Mouse (Mus musculus): ENCODE measurements around the gene Icam2. TPM values are rescaled to one million over a fixed set of nuclear protein-coding genes. Genes with fewer than 3 reads are reported as not detected.

Gene Icam2
- polyA plus RNA-seq, 1 experiment: 41.4 TPM

DNA sequence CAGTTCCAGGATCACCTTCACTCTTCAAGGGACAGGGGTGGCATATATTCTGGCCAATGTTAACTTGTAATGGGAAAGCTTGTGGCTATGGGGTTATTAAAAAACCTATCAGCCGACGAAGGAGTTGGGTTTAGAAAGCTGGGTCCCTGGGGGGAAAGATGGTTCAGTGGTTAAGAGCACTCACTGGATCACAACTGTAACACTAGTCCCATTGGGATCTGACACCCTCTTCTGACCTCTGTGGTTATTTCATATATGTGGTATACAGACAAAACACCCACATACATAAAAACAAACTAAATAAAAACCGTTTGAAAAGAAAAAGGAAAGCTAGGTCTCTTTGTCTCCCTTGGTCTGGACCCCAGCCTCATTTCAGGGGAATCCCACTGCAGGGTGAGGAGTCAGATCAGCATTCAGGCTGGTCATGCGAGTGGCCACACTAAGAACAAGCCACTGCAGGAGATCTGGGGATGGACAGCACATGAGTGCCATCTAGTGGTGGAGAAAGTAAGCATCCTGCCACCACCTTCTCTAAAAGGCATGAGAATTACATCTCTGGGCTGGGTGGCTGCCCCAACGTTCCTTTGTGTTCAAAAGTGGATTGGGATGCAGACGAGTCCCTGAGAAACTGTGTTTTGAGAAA lies 3.8 kb upstream of the Icam2 start:
- no peak for DNase-seq (ENCODE audit: low read depth)

DNA sequence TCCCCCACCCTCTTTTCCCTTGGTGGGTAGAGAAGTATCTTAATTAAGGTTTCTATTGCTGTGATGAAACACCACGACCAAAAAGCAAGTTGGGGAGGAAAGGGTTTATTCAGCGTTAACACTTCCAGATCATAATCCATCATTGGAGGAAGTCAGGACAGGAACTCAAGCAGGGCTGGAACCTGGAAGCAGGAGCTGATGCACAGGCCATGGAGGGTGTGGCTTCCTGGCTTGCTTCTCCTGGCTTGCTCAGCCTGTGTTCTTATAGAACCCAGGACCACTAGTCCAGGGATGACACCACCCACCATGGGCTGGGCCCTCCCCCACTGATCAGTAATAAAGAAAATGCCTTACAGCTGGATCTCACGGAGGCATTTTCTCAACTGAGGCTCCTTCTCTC lies 2.9 kb upstream of the Icam2 start:
- DNase-seq (ENCODE audit: low read depth): no peak

DNA sequence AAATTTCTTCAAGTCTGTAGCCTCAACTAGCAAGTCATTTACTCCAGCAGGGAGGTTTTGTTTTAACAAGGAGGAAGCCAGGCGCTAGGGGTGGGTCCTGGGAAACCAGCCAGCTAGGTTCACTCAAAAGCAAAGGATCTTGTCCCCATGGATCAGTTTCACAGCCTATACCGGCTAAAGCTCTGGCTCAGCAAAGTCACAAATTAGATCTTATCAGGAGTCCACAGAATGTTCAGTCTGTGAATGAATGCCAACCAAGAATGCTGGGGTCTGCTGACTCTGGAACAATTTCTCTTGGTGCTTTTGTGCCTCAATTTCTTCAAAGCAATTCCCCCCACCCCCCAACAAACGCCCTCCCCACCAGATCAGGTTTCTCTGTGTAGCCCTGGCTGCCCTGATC lies 1.7 kb upstream of the Icam2 start:
- no peak for DNase-seq (ENCODE audit: low read depth)

DNA sequence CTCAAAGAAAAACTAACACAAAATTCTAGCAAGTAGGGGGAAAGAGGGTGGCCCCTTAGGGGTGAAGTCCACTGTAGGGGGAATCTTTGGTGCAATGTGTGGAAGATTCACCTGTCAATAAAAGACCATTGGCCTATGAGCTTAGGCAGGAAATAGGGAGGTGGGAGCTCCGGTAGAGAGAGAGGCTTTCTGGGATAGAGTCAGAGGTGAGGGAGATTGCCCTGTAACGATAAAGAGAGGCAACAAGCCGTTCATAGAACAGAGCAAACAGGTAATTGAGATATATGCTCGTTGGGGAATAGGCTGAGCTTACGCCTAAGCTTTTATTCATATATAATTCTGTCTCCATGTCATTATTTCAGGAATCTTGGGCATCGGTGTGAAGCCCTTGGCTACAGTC lies 855 bp downstream of the Icam2 start:
- no peak for DNase-seq (ENCODE audit: low read depth)

DNA sequence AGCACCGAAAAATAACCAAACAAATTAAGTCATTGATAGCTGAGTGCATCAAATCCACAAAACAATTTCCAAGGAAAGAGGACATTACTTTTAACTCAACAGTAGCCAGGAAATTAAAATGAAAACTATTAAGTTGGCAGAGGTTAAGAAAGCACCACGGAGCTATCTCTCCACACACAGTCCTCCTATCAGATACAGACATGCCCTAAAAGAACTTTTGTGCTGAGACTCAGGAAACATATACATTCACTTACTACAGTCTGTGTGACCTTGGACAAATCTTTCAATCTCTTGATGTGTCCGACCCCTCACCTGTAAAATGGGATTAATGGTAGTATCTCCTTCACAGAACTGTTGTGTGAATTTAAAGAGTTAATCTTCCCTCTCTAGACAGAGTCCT lies 1.5 kb downstream of the Icam2 start:
- DNase-seq (ENCODE audit: low read depth): no peak

DNA sequence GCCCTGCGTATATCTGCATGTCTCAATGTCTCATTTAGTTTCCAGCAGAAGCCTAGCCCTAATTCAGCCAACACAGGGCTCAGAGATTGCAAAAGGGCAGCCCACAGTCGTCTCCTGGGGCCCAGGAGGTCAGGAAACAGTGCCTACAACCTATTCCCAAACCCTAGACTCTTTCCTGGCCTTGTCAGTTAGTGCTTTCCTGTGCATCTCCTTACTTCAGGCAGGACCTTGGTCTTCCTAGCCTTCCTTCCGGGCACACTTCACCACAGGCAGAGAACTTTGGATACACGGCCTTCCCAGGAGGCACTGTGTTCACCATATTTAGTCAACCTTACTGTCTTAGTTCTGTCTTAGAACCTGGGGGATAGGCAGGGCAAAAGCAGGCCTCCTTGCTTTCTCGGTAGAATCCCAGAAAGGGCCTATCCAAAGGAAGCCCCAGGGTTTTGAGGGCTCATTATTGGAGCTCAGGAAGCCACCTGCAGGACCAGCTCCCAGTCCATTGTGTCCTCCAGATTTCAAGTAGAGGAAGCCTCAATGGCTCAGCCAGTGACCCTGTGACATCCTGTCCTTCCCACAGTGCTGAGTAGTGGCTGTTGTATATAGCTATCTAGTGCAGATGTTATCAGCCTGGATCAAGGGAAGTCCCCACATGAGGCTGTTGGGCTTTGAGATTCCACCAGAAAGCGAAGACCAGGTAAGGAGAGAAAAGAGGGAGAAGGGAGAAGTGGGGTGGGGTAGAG lies 4.7 kb downstream of the Icam2 start:
- DNase-seq (ENCODE audit: low read depth): no peak

DNA sequence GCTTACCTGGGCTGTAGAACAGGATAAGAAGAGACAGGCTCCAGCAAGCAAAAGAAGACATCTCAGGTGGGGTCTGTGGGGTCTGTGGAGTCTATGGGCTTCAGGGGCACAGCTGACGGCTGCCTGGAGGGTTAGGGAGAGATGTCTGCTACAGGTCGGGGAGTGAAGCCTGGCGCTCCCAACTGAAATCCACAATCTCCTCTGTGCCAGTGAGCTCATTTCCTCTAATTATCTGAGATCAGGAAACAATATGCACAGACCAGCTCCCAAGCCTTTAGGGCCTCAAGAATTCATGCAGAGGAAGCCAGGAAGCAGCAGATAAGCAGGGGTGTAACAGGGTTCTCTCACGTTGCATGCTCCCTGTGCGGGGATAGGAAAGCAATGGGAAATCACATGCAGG lies 5.5 kb downstream of the Icam2 start:
- DNase-seq (ENCODE audit: low read depth): no peak

DNA sequence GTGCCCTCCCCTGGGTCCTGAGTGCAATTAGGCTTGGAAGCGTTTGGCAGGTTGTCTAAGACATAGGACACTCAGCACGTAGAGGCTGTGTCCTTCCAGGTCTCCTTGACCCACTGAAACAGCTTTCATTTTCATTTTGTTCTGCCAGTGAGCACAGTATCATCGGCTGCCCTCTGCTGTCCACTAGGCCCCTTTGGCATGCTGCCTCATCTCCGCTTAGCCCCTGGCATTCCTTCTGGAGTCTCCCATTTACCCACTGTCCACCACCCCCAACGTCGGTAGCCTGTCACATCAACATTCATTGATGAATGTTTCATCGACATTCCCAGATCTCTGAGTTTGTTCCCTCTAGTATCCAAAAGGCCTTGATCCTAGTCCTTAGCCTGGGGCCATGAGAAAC lies 6.0 kb downstream of the Icam2 start:
- DNase-seq (ENCODE audit: low read depth): no peak

DNA sequence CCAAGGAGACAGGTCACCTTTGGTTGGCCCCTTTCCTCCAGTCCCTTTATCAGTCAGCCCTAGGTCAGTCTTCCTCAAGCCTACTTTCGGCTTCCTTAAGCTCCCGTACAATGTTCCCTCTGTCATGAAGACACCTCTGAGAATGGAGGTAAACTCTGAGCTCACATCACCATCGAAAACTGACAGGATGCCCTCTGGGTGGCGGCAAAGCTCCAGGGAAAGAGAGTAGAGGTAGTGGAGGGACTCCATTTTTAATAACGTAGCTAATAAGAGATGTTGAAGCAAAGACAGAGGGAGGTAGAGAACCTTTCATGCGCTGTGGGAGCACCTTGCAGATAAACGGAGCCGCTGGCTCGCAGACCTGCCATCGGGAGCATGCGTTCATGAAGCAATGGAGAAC lies 6.9 kb downstream of the Icam2 start:
- DNase-seq (ENCODE audit: low read depth): no peak

DNA sequence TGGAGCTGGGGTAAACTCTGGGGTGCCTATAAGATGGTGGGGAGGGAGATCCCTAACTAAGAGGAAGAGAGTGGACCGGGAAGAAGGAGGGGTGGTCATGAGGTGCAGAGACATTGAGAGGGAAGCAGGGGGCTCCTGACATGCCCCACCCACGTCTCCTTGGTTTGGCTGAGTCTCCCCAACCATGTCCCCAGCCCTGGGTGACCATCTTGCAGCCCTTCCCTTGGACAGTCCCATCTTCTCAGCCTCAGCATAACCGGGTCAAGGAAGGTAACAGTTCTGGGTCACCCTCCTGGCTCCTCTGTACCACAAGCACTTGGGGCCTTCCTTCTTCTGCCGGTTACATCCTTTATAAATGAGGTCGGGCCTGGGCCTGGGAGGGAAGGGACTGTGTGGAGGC lies 12.9 kb downstream of the Icam2 start:
- no peak for DNase-seq (ENCODE audit: low read depth)

DNA sequence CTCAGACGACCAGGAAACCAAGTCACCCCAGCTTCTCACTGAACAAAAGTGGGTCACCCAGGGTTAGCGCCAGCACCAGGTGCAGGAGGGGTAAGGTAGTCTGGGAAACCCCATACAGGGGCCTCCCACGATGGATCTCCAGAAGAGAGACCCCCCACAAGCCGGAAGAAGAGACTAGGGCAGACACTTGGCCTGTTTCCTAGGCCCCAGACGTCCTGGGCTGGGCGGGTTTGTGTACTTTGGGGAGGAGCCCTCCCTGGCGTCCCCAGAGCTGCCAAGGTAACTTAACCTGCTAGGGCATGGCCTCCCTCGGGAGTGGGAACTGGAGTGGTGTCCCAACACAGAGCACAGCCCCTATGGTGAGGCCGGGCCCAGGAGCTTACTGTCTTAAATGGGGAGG lies 13.3 kb downstream of the Icam2 start:
- DNase-seq (ENCODE audit: low read depth): no peak

DNA sequence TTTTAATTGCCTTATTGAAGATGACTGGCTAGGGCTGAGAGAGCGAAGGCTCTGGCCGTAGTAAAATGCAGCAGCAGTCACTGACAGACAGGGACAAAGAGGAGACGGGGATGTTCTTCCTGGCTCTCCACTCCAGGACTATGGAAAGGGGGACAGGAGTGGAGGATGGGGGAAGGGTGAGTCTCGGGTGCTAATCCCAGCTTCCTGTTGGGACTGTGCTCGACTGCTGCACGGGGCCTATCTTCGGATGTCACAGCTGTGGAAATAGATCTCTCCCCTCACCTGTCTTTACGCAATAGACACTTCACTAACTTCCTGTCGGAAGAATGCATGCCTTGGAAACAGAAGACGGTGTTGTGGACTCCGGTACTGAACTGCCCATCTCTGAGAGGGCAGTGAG lies 13.9 kb downstream of the Icam2 start:
- no peak for DNase-seq (ENCODE audit: low read depth)

DNA sequence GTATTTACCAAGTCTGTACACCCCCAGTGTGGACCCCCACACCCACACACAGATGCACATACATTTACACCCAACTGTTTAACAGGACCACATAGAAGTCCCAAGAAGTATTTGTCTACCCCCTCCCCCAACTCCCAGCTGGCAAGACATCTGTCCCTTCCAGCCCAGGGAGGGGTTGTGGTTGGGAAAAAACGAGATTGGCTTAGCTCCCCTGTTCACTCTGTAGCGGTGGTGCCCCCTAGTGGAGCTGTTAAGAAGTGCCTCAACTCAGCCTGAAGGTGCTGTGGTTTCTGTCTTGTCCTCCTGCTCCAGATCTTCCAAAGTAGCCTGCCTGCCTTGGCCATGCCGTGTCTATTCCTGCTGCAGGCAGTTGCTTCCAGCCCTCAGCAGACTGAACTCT lies 21.6 kb downstream of the Icam2 start:
- DNase-seq (ENCODE audit: low read depth): no peak

DNA sequence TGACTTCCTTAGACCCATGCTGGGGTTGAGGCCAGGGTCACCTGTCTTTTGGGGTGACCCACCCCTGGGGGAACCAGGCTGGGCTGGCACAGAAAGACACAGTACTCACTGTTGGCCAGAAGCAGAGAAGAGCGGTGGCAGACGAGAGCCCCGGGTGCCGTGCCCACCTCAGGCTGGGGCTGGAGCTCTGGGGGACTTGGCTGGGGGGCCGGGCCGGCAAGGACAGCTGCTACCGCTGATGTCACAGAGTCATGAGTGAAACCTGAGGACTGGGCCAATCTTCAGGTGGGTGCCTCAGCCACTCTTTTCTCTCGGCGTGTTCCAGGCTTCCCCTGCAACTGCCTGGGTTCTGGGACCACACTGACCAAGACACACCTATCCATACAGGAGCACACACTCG lies 22.5 kb downstream of the Icam2 start, which contains the start of gene Prr29:
Gene Prr29 (plus strand): TSS at position 107 of the 400 bp plus-strand sequence.
- DNase-seq (ENCODE audit: low read depth): no peak

DNA sequence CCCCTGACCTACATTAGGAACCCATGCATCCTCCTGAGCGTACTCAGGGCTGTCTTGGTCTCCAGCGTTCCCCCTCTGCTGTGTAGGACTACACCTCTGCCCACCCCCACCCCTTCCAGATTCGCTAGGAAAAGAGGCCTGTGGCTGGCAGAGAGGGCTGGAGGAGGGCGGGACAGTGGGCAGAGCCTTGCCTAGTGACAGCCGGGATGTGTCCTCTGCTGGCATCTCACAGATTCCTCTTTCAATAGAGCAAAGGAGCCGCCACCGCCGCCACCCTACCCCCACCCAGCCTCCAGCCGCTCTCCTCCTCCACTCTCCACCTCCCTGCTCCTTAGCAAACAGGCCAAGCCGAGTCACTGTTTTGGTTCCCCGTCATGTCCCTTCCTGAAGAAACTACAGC lies 23.2 kb downstream of the Icam2 start:
- DNase-seq (ENCODE audit: low read depth): no peak

DNA sequence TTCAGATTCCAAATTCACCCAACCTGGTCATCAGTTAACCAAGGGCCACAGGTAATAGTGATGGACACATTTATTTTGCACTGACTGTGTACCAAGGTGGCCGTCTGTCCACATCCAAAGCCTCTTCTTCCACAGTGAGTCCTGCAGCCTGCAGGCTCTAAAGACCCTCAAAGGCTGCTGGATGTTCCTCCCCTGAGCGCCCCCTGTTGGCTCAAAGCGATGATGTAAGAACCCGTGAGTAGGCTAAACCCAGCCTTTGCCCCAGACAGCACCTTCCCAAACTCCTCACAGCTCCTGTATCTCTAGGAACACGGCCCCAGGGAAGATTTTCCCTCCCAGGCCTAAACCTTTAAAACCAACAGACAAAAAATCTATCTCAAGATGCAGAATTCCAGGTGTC lies 28.5 kb downstream of the Icam2 start:
- no peak for DNase-seq (ENCODE audit: low read depth)

DNA sequence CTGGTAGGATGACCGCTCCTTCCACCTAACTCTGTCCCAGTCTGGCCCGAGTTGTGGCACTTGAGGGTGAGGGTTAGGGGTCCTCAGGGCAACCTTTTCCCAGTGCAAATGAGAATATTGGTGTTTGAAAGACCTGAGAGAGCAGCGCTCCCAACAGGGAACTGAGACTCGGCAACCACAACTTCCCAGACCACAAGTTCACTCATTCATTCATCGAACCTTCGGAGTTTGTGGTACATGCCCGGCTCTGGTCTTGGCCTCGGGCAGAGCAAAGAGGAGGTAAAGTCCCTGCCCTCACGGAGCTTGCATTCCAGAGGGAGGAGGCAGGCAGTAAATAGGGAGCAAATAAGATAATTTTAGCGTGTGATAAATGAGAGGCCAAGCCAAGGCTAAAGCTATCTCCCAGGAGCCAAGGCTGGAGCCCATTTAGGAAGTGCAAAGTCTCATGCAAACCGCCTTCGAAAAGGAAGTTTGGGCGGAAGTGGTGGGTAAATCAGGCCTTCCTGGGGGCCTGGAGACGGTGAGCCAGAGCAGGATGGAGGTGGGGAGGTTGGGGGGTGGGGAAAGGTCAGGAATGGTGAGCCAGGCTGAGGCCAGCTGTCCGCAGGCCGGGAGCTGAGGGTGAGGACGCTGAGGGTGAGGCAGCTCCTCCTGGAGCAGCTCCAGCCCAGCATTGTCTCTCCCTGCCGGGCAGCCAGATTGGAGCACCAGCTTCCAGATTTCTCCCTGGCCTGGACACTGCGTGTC lies 32.3 kb downstream of the Icam2 start:
- no peak for DNase-seq (ENCODE audit: low read depth)

DNA sequence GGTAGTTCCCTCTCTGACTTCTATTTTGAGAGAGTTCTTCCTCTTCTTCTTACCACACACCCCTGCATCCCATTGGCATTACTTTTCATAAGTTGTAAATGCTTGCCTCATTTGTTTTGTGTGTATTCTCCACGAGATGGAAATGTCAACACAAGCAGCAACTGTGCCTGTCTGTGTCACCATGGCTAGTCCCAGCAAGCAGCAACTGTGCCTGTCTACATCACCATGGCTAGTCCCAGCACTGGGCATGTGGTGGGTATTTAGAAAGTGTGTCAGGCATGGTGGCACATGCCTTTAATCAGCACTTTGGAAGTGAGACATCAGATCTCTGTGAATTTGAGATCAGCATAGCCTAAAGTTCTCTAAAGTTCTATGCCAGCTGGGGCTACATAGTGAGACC lies 33.7 kb downstream of the Icam2 start:
- DNase-seq (ENCODE audit: low read depth): no peak

DNA sequence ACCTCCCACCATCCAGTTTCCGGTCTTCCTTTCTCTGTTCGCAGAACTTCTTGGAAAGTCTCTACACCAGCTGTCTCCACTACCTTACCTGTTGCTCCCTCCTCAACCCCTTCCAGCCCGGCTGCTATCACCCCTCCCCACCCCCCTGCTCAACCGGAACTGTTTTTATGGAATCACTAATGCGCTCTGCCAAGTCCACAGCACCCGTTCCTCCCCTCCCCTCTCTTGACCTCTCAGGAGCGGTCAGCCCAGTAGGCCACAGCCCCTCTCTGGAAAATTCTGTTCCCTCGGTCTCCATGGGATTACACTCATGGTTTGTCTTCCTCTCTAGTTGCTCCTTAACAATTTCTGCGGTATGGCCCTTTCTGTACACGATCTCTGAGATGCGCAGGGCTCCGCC lies 34.7 kb downstream of the Icam2 start, which contains the start of gene Scn4a:
Gene Scn4a (minus strand): TSS at position 101 of the 400 bp plus-strand sequence.
- DNase-seq (ENCODE audit: low read depth): no peak

DNA sequence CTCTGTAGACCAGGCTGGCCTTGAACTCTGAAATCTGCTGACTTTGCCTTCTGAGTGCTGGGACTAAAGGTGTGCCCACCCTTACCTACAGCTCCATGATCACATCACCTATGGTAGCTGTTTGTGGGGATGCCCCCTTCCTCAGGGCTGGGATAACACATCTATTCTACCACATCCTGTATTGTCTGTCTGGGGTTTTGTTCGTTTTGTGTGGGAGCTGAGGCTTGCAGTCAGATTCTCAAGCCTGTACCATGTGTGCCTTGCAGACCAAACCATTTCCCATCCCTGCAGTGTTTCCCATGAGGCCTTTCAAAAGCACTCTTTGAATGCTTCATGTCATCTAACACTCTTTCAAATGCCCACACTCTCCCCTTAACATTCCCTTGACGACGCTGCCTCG lies 35.9 kb downstream of the Icam2 start:
- no peak for DNase-seq (ENCODE audit: low read depth)

DNA sequence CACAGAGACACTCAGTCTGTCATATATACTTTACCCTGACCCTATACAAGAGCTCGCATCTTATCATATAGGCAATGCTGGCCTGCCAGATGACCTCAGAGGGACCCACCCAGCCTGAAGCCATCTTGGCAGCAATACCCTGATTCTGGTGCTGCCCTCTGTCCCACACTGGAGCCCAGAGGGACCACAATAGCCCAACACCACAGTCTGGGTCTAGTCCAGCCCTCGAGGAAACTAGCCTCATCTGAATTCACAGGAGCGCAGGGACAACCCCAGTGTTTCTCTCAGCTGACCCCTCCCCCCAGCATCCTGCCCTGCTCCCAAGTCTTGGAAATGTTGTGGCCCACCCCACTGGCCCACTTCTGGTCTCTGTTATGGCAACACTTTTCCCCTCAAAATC lies 36.6 kb downstream of the Icam2 start:
- no peak for DNase-seq (ENCODE audit: low read depth)

DNA sequence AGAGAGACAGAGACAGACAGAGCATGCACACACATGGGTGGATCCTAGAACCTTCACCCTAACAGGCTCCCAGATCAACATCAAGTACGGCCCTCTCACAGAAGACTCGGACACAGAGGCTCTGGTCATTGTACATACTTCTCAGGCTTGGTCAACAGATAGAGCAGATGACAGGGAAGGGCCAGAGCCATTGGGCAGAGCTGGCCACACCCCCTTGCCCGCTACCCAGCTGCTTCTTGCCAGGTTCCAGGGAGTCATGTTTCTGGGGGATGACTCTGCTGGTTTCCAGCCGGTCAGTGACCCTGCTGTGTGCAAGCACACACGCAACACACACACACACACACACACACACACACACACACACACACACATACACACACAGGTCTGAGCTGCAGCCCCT lies 37.0 kb downstream of the Icam2 start:
- DNase-seq (ENCODE audit: low read depth): no peak

DNA sequence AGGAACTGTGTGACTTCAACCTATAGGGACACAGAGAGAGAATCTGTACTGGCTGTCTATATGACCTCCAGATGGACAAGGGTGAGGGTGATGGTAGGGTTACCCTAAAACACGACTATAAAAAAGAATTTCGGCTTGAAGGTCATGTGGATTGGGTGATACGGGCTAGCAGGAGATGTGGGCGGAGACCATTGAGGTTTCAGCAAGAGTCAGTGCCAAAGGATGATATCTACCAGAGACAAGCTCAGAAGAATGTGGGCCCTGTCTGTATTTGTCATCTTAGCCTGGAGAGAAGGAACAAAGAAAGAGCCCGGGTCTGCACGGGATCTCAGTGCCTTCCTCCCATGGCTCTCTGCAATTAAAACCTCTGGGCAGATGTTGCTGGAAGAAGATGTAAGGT lies 38.1 kb downstream of the Icam2 start:
- no peak for DNase-seq (ENCODE audit: low read depth)

Measured in gonadal fat pad, adult 2 months (tissue).